Mouse (Mus musculus) limb, embryonic 15.5 days (tissue): ENCODE results near the gene Il1rap. TPM values are rescaled to one million over a fixed set of nuclear protein-coding genes. Genes with fewer than 3 reads are reported as not detected.

ENCODE experiments used
- ATAC-seq: fragments of 200-750 bp; cut with Nextera tagmentation; 2 replicates; pipeline ENCODE4 v1.8.0; 2017; ENCODE audit warnings: low read depth, moderate TSS enrichment; ENCODE audit not compliant: insufficient number of reproducible peaks, low FRiP score, low TSS enrichment
- H3K27ac ChIP-seq: fragments of 300-500 bp; sonication (generic); 2 replicates; pipeline ENCODE4 v1.5.1; 2015; ENCODE audit warnings: moderate library complexity, mild to moderate bottlenecking, inconsistent platforms
- H3K27me3 ChIP-seq: fragments of 300-500 bp; sonication (generic); 2 replicates; pipeline ENCODE4 v1.6.1; 2015; ENCODE audit warnings: inconsistent platforms
- H3K36me3 ChIP-seq: fragments of 300-500 bp; sonication (generic); 2 replicates; pipeline ENCODE4 v1.6.1; 2015; ENCODE audit warnings: inconsistent platforms
- H3K4me1 ChIP-seq: fragments of 300-500 bp; sonication (generic); 2 replicates; pipeline ENCODE4 v1.6.1; 2015; ENCODE audit warnings: inconsistent platforms
- H3K4me2 ChIP-seq: fragments of 300-500 bp; sonication (generic); 2 replicates; pipeline ENCODE4 v1.6.1; 2015; ENCODE audit warnings: mild to moderate bottlenecking, inconsistent platforms
- H3K4me3 ChIP-seq: fragments of 300-500 bp; sonication (generic); 2 replicates; pipeline ENCODE4 v1.5.1; 2015; ENCODE audit warnings: mild to moderate bottlenecking, inconsistent platforms
- H3K9ac ChIP-seq: fragments of 300-500 bp; sonication (generic); 2 replicates; pipeline ENCODE4 v1.6.1; 2015; ENCODE audit warnings: inconsistent platforms
- H3K9me3 ChIP-seq: fragments of 300-500 bp; sonication (generic); 2 replicates; pipeline ENCODE4 v1.6.1; 2016; ENCODE audit warnings: inconsistent platforms
- WGBS: fragments of 180-500 bp; shearing (Covaris S2); methylation state at CpG from one replicate; pipeline ENCODE4 v1.1.7; 2015; 5-methylcytosine and 5-hydroxymethylcytosine counted together
- polyA plus RNA-seq: library from polyadenylated mRNA; unstranded; fragments of >200 nt; fragmentation: Nextera tagmentation; extraction: Ambion mirVana; gene quantifications from 2 replicates; pipeline ENCODE4 v1.2.1, GENCODE M21; 2015

Il1rap gene
- polyA plus RNA-seq, 1 experiment from 2014 or later = 9.9 TPM

DNA sequence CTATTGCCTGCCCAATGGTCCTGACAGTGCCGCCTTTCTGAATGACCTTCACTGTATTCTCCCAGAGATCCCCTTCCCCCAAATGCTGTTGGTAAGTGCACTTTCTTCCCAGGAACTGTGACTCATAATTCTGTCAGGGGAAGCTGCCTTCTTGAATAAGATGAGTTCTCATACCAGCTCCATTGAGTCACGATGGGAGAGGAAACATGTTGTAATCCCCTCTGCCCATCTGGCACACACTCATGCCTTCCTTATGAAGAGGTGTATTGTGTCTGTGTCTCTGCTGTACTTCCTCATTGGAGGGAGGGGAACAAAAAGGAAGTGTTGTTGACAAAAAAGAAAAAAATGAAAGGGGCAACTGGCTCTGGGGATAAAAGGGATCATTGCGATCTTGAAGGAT is 44.6 kb downstream of the Il1rap start:
- no peaks in the 10 kb centered on the region for H3K4me1 ChIP-seq
- no peaks in the 10 kb centered on the region for H3K9me3 ChIP-seq
- no peak overlapping the region for H3K4me2 ChIP-seq
- no peak for ATAC-seq
- H3K27ac ChIP-seq = no peak overlapping the region
- H3K4me3 ChIP-seq = no peak overlapping the region
- no peaks in the 10 kb centered on the region for H3K36me3 ChIP-seq
- WGBS = 81% methylated on average over 3 of the region's 3 CpGs
- H3K27me3 ChIP-seq = no peaks in the 10 kb centered on the region
- H3K9ac ChIP-seq = no peak overlapping the region

DNA sequence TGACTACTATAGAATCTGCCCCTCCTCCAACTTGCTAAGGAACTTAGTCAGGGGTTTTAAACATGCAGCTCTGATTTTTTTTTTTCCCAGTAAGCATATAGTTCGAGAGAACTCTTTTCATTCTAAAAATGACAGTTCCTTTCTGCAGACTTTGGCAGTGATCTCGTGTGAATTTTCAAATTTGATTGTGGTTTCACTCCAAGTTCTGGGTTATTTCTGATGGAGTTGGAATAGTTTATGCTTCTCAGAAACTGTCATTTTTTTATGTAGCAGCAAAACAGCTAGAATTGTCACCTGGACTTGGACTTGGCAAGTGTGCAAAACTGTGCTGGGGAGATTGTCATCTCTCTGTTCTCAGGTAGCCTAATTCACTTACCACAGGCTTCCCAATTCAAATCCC is 53.3 kb downstream of the Il1rap start:
- Histone ChIP-seq H3K36me3 (no peaks in the 10 kb centered on the region), H3K4me2 (no peak overlapping the region), H3K4me3 (no peak overlapping the region), H3K9ac (no peak overlapping the region), H3K27me3 (no peaks in the 10 kb centered on the region), H3K27ac (no peak overlapping the region), H3K9me3 (no peaks in the 10 kb centered on the region), H3K4me1 (no peaks in the 10 kb centered on the region)
- no peak for ATAC-seq
- 57% methylated on average over 2 of the region's 2 CpGs for WGBS

DNA sequence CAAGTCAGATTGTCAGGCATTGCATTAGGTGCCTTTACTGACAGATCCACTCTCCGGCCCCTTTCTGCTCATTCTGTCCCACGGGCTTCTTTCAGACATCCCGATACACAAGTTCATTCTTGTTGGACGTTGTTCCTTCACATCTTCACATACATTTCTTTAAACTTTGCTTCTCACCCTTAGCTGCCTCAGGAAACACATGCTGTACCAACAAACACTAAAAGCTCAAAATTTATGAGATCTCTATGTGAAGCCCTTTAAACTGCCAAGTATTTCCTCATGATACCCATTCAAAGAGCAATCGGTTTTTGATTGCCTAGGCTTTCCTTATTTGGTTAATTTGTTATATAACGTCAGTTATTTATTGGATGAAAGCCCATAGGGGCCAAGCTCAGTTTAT is 61.6 kb downstream of the Il1rap start:
- Histone ChIP-seq H3K27ac (no peak overlapping the region), H3K4me1 (no peaks in the 10 kb centered on the region), H3K4me3 (no peak overlapping the region), H3K36me3 (no peaks in the 10 kb centered on the region), H3K27me3 (no peaks in the 10 kb centered on the region), H3K9ac (no peak overlapping the region), H3K9me3 (no peaks in the 10 kb centered on the region), H3K4me2 (no peak overlapping the region)
- WGBS = 40% methylated on average over 6 of the region's 6 CpGs
- ATAC-seq = no peak

DNA sequence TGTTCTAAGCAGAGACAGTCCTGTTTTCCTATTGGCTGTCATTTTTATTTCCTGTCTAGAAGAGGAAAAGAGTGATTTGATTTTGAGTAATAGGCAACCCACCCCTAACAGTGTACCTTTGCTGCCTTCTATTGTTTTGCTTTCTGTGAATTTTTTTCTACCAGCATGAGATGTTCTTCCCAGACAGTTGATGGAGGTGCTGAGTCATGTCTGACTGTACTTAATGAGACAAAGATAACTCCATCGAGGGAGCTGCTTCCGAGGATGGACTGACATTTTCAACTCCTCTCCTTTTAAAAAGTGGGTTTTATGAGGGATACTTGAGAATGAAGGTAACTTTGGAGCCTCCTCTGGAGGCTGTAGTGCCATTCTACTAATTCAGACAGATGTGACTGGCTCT is 64.6 kb downstream of the Il1rap start:
- H3K27ac ChIP-seq = no peak overlapping the region
- H3K4me3 ChIP-seq = no peak overlapping the region
- H3K27me3 ChIP-seq = no peaks in the 10 kb centered on the region
- H3K4me1 ChIP-seq = no peaks in the 10 kb centered on the region
- H3K4me2 ChIP-seq = no peak overlapping the region
- H3K9ac ChIP-seq = no peak overlapping the region
- 71% methylated on average over 2 of the region's 2 CpGs for WGBS
- no peak for ATAC-seq
- H3K36me3 ChIP-seq = no peaks in the 10 kb centered on the region
- H3K9me3 ChIP-seq = no peaks in the 10 kb centered on the region

DNA sequence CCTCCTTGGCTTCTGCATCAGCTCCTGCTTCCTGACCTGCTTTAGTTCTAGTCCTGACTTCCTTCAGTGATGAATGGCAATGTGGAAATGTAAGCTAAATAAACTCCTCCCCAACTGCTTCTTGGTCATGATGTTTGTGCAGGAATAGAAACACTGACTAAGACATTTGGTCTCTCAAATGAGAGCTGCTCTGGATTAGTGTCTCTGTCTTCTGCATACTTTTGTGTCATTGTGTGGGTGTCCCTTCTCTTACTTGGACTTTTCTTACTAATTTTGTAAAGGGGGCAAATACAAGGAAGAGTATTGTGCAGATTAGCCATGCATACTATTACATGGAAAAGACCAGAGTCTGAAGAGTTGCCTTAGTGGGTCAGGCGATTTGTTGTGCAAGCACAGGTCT is 65.5 kb downstream of the Il1rap start:
- H3K4me3 ChIP-seq = no peak overlapping the region

DNA sequence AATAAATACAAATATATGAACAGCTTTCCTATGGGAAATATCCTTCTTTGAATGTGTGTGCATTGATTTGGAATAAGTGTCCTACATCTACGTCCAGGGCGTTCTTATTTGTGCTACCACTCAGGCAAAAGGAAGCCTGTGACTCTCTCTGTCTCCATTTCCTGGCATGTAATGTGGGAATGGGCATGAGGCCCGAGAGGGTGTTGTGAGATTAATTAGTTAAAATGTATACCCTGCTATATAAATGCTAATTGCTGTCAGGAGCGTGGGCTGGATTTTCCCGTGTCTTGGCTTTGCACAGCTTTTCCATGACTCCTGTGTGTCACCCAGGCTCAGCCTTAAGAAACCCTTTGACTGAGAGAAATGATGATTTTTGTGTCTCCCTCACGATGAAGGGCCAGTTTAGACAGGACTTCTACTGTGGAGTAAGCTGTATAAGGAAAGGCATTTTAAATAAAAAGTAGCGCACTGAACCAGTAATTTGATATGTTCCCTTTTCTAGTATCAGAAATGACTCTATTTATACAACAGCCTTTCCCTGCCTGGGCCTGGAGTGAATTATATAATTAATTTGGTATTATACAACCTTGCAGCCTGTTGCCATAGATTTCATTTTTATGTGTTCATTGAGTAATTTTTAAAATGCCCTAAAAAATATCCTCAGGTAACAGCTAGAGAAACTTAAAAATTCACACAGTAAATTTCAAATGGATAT is 81.4 kb downstream of the Il1rap start:
- Histone ChIP-seq H3K36me3 (no peaks in the 10 kb centered on the region), H3K9me3 (no peaks in the 10 kb centered on the region), H3K4me3 (no peak overlapping the region), H3K9ac (no peak overlapping the region), H3K27ac (no peak overlapping the region), H3K4me1 (no peaks in the 10 kb centered on the region), H3K27me3 (no peaks in the 10 kb centered on the region), H3K4me2 (no peak overlapping the region)
- ATAC-seq = no peak
- 51% methylated on average over 7 of the region's 7 CpGs for WGBS

More for the DNA sequence above, 65.5 kb downstream of the Il1rap start:
- no peak overlapping the region for H3K27ac ChIP-seq
- no peak for ATAC-seq
- 82% methylated on average over 1 of the region's 1 CpGs for whole genome bisulfite sequencing
- H3K4me1 ChIP-seq = no peaks in the 10 kb centered on the region
- H3K9ac ChIP-seq = no peak overlapping the region
- no peak overlapping the region for H3K4me2 ChIP-seq
- no peaks in the 10 kb centered on the region for H3K36me3 ChIP-seq
- H3K27me3 ChIP-seq = no peaks in the 10 kb centered on the region
- H3K9me3 ChIP-seq = no peaks in the 10 kb centered on the region

DNA sequence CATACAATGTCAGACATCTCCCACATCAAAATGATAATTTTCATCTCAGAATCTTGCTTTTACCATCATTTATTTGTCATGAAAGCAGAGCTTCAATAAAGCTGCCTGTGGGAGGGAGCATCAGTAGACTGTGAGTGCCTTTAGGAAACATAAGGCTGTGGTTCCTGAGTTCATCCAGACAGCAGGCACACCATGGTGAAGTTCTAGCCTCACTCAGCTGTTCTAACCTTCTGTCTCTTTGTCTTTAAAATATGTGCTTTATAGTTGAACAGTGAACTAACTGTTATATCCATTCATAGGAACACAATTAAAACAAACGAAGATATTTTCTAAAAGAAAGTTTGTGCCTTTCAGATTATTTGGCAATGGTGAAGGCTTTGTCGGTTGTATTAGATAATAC is 84.9 kb downstream of the Il1rap start:
- no peaks in the 10 kb centered on the region for H3K36me3 ChIP-seq
- H3K9ac ChIP-seq = no peak overlapping the region
- H3K4me1 ChIP-seq = no peaks in the 10 kb centered on the region
- no peak overlapping the region for H3K4me2 ChIP-seq
- H3K27me3 ChIP-seq = no peaks in the 10 kb centered on the region
- ATAC-seq = no peak
- WGBS = 88% methylated on average over 2 of the region's 2 CpGs
- H3K27ac ChIP-seq = no peak overlapping the region
- H3K9me3 ChIP-seq = no peaks in the 10 kb centered on the region
- no peak overlapping the region for H3K4me3 ChIP-seq

DNA sequence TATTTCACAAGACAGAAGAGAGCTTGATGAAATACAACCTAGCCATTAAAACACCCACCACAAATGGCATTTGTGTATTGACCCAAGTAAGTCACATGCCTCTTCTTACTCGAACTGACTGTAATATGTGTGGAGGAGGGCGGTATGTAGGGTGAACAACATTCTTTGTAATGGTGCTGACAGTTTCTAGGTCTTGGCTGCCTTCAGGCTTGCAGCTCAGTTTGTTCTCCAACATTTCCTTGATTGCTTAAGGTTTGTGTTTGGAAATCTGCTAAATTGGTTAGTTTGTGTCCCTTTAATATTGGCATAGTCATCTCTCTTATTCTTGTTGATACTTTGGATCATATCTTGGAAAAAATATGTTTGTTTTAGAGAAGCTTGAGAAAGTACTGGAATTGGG is 87.6 kb downstream of the Il1rap start:
- no peaks in the 10 kb centered on the region for H3K36me3 ChIP-seq
- no peak for ATAC-seq

DNA sequence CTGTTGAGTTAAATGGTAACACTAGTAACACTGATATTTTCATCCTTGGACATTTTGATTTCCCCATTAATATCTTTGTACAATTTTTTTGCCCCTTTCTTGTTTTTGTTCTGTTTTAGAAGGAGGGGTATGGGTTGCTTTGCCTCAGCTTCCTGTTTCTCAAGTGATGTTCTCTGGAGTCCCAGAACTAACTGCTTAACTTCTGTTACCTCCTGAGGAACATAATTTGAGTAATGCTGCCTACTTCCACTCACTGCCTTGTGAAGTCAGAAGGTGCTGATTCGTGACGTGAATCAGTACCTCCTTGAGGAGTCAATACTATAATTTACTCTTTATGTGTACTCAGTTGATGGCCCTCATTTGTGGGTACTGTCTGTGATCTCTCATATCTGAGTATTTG is 98.9 kb downstream of the Il1rap start:
- ATAC-seq = no peak

More for the DNA sequence above, 87.6 kb downstream of the Il1rap start:
- no peak overlapping the region for H3K9ac ChIP-seq
- no peaks in the 10 kb centered on the region for H3K9me3 ChIP-seq
- H3K27me3 ChIP-seq = no peaks in the 10 kb centered on the region
- H3K4me3 ChIP-seq = no peak overlapping the region
- no peak overlapping the region for H3K4me2 ChIP-seq
- WGBS = 71% methylated on average over 2 of the region's 2 CpGs
- no peaks in the 10 kb centered on the region for H3K4me1 ChIP-seq
- no peak overlapping the region for H3K27ac ChIP-seq

DNA sequence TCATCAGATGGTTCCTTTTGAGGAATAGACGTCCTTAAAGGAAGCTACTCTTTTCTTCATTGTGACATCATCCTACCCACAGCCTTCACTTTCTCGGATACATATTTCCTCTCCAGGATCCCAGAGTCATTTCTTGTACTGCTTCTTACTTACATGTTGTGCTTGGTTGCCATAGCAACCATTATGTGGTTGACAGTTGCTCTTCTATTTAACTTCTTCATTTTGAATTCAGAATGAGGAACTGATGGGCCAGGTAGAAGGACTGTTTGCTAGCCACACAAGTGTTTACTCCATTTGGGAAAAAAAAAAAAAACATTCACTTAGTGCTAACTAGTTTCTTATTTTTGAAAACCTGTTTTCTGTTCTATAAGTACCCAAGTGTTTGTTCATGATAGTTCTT is 108.3 kb downstream of the Il1rap start:
- no peak overlapping the region for H3K27ac ChIP-seq
- H3K4me3 ChIP-seq = no peak overlapping the region
- ATAC-seq = no peak
- H3K9me3 ChIP-seq = no peaks in the 10 kb centered on the region
- no peaks in the 10 kb centered on the region for H3K27me3 ChIP-seq
- H3K9ac ChIP-seq = no peak overlapping the region
- H3K36me3 ChIP-seq = no peaks in the 10 kb centered on the region
- no peaks in the 10 kb centered on the region for H3K4me1 ChIP-seq
- WGBS = 72% methylated on average over 2 of the region's 2 CpGs
- H3K4me2 ChIP-seq = no peak overlapping the region

More for the DNA sequence above, 98.9 kb downstream of the Il1rap start:
- Histone ChIP-seq H3K4me3 (no peak overlapping the region), H3K9me3 (no peaks in the 10 kb centered on the region), H3K4me2 (no peak overlapping the region), H3K27ac (no peak overlapping the region), H3K4me1 (no peaks in the 10 kb centered on the region), H3K9ac (no peak overlapping the region), H3K36me3 (no peaks in the 10 kb centered on the region), H3K27me3 (no peaks in the 10 kb centered on the region)
- WGBS = 88% methylated on average over 2 of the region's 2 CpGs

DNA sequence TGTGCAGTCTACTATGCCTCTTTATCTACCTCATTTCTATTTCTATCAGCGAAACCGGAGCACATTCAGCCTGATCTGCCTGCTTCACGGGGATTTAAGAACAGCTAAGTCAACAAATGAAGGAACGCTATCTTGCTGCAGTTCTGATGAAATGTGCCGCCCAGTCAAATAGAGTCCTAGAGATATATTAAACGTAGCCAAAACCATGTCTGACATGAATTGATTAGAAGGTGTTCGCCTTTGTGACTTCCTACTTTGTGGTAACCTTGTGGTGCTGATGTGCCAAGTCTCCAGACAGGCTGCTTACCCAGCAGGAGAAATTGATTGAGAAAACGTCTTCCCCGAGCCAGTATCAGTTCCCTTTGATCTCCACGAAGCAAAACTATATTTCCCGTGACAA is 109.8 kb downstream of the Il1rap start:
- H3K9me3 ChIP-seq = no peaks in the 10 kb centered on the region
- ATAC-seq = no peak
- no peak overlapping the region for H3K27ac ChIP-seq
- no peaks in the 10 kb centered on the region for H3K27me3 ChIP-seq
- 71% methylated on average over 11 of the region's 11 CpGs for WGBS
- H3K36me3 ChIP-seq = no peaks in the 10 kb centered on the region
- H3K4me1 ChIP-seq = no peaks in the 10 kb centered on the region
- H3K4me3 ChIP-seq = no peak overlapping the region
- H3K9ac ChIP-seq = no peak overlapping the region
- no peak overlapping the region for H3K4me2 ChIP-seq

DNA sequence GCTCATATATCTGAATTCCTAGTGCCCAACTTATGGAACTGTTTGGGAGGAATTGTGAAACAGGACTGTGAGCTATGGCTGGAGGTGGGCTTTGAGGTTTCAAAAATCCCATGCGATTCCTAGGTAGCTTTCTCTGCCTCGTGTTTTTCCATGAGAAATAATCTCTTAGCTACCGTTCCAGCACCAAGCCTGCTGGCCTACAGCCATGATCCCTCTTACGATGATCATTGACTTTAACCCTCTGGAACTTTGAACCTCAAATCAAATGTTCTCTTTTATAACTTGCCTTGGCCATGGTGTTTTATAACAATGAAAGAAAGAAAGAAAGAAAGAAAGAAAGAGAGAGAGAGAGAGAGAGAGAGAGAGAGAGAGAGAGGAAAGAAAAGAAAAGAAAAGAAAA is 116.6 kb downstream of the Il1rap start:
- Histone ChIP-seq H3K4me2 (no peak overlapping the region), H3K27ac (no peak overlapping the region), H3K4me3 (no peak overlapping the region), H3K36me3 (no peaks in the 10 kb centered on the region), H3K27me3 (no peaks in the 10 kb centered on the region), H3K9me3 (no peaks in the 10 kb centered on the region), H3K4me1 (no peaks in the 10 kb centered on the region), H3K9ac (no peak overlapping the region)
- 89% methylated on average over 4 of the region's 4 CpGs for WGBS
- ATAC-seq = no peak
